Mouse (Mus musculus) kidney, postnatal 14 days (tissue): ENCODE measurements at regions not wholly inside any gene's neighbourhood (a gene's known extent, or its start where the extent isn't known, plus 50 kb on each side); places are given as distances from the start of the nearest gene placed in this dataset.
"Not testable (repeated sequence)": the region's sequence is repeated elsewhere in the genome, so short reads cannot be mapped to it uniquely, and the experiment has no call there.

Source experiments
- DNase-seq: peaks from one replicate; pipeline ENCODE4 v3.0.0; 2022; ENCODE audit warnings: mixed read lengths

DNA sequence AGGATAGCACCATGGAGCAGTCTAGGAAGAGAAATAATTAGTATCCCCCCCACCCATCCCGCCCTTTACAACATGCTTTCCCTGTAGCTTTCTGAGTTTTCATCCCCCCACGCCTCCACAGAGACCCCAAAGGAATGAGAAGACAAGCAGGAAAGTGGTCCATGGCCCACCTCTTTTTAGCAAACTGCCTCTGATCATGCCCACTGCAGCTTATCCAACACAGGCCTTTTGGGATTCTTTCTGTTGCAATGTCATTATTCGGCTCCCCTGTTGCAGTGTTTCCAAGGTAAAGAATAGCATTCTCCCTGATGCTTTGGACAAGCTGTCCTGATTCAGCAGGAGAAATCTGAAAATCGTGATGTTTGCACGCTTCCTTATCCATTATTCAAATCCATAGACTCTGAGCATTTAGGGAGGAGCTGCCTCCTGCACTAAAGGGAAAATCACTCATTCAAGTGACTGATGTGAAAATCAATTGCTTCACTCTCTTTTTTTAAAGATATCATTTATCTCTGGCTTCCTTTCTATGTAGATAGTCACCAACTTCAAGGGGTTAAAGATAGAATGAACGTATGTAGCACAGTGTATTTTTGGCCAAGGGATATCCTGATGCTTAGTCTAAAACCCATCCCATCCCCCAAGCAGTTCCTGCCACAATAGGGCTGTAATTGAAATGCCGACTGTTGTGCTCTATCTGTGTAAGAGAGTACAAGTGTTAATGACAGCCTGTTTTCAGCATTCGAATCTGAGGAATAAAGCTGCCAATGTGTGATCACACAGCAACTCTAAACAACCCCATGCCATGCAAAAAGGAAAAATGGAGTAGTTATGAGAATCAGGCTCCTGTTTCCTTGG is 743.1 kb downstream of the Kcna4 start:
- DNase-seq = no peak

DNA sequence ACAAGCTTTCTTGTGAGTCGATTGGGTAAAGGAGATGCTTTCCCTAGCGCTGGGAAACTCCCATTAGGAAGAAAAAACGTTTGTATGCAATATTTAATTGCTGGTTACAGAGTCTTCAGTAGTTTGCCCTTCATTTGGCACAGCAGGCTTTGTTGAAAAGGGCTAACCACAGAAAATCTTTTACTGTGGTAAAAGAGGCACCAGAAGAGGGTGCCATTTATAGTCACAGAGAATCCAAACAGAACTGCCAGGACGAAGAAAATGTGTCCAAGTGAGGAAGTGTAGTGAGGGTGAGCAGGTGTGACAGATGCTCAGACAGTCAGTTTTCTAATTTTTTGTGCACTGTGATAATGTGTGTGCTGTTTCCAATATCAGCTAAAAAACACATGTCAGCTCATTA is 744.4 kb downstream of the Kcna4 start:
- no peak for DNase-seq

DNA sequence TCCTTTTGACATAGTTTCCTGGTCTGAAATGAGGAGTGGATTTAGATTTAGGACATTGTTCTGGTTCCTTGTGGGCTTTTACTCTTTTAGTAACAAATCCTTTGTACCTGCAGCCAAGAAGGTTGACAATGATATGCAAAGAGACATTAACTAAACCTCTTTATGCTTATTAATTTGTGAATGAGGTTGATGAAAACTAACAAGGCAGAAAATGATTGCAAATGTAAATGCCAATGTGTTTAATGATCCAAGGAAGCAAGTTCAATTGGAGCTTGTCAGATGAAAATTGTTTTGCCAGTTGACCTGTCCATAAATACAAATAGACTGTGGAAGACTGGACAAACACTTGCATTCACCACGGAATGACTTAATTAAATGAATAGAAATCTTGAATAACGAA is 751.6 kb downstream of the Kcna4 start:
- no peak for DNase-seq

DNA sequence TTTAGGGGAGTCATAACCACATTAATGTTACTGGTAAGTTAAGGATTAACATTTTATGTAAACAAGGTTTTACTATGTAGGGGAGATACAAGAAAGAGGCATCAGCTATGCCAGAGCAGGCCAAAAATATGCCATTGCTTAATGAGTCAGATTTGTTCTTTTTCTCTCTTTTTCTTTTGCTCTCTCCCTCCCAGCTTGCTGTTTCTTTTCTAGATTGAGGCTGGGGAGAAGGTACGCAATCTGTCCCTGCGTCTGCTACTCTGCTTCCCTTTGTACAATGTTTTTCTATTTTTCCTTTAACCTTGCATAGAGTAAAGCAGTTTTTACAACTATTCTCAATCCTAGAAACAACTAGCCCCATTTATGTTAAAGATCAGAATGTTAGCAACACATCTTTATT is 754.4 kb downstream of the Kcna4 start:
- DNase-seq = no peak

DNA sequence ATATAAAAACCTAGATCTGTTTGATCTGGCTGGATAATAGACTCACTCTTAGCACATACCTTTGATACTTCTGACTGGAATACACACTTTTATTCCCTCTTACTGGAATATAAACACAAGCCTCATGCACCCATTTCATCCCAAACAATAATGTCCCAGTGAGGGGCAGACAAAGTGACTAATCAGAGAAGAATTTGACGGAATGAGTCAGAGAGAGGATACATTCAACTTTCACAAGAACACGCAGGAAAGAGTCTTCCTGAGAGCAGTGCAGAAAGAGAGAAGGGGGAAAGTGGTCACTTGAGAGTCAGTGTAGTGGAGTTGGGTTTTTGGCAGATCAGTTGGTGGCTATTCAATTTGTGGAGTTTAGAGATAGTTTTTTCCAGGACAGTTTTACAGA is 755.6 kb downstream of the Kcna4 start:
- no peak for DNase-seq

DNA sequence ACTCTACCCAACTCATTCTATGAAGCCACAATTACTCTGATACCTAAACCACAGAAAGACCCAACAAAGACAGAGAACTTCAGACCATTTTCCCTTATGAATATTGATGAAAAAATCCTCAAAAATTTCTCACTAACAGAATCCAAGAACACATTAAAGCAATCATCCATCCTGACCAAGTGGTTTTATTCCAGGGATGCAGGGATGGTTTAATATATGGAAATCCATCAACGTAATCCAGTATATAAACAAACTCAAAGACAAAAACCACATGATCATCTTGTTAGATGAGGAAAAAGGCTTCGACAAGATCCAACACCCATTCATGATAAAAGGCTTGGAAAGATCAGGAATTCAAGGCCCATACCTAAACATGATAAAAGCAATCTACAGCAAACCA is 772.3 kb downstream of the Kcna4 start:
- DNase-seq = not testable (repeated sequence)

DNA sequence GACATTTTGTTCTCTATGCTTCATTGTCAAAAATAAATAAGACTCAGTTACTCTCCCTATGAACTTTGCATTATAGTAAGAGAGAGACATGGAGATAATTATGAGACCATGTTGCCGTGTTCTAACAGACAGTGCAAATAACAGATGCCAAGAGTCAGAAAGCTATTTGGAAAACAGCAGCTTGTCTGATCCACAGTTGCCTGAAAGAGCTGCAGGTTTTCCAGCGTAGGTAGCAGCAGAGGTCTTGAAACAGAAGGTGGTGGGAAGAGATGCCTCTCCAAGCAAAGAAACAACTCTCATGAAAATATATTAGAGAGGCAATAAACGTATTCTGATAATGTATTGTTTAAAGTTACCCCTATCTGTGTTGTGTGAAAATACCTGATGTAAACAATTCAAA is 793.5 kb downstream of the Kcna4 start:
- no peak for DNase-seq

DNA sequence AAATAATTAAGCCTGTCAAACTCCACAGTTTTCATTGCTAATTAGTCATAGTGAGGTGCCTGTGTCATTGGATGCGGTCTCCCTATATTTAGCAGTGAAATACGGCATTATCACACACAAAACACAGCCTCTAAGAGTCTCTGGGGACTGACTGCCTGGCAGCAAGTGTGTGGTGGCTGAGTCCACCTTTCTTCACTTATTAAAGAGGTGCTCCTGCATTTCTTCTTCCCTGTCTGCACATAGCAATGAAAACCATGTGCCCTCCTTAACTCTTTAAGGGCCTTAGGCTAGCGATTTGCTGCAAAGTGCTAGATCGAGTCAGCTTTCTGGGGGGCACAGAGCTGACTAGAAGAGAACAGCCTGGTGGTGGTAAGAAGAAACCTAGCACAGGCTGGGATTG is 799.8 kb downstream of the Kcna4 start:
- DNase-seq = no peak

DNA sequence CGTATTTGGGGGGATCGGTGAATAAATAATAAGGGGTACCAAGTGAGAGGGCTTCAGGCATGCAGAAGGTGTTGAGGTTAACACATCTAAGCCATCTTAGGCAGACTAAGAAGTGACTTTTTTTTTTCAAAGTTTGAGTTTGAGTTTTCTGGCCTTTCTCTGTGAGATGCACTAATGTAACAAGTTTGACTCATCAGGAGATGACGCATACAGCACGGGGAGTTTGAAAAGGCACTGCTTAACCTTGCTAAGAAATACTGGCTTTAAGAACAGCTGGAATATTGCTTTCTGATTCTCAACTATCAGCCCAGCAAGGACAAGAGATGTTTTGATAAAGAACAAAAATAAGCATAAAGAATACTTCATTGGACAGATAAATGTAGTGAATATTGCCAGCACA is 806.6 kb downstream of the Kcna4 start:
- no peak for DNase-seq

DNA sequence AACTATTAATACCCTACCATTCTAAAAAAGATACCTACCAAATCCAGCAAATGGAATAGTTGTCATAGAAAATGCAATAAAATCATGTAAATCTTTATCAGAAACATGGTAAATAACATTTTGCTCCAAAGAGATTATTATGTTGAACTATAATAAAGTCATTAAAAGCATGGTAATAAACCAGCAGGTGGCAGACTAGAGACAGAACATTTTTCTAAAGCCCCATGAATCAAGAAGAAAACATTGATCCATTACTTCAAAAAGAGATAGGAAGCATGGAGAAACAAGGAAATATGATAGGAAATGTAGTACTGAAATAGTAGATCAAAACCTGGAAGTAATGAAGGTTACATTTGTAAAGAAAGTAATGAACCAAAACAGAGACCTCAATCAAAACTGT is 819.7 kb downstream of the Kcna4 start:
- DNase-seq = no peak

DNA sequence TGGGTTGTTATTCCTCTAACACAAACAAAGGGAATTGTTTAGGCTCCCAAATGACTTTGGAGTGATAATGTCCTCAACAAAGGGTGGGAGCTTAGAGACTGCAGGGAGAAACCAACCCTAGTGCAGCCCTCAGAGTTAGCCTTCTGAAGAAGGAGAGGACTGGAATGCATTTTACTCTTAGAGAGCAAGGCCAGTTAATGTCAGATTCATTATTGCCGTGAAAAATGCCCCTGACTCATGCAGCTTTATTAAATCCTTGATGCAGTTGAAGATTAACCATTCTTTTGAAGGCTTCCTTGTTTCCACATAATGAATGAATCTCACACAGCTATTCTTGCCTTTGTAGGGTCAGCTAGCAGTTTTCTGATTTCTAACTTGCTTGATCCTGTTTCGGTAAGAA is 855.3 kb downstream of the Kcna4 start:
- DNase-seq = no peak

DNA sequence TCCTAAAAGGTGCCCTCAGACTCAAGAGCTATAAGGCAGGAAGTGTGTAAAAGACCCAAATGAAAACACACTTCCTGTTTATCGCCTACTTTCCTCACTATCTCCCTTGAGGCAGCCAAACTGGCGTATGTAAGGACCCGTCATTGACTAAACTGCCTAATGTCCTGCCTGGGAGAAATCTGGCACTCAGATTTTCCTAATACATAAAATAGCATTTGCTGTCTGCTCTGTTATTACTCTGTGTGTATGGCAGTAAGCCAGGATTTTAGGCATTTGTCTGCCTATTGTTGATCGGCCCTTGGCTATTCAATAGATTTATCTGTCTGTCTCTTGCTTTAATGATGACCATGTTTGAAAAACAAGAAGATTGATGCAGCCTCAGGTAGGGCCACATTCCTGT is 857.8 kb downstream of the Kcna4 start:
- DNase-seq = no peak

DNA sequence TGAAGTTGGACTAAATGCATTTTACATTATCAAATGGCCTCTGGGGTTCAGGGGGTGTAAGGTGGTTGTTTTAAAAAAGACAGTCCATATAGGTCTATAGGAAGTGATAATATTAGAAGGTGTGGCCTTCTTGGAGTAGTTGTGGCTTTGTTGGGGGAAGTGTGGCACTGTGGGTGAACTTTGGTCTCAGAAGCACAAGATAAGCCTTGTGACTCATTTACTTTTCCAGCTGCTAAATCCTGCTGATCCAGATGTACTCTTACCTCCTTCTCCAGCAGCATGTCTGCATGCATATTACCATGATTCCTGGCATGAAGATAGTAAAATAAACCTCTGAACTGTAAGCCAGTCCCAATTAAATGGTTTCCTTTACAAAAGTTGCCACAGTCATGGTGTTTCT is 865.8 kb downstream of the Kcna4 start:
- DNase-seq = no peak

DNA sequence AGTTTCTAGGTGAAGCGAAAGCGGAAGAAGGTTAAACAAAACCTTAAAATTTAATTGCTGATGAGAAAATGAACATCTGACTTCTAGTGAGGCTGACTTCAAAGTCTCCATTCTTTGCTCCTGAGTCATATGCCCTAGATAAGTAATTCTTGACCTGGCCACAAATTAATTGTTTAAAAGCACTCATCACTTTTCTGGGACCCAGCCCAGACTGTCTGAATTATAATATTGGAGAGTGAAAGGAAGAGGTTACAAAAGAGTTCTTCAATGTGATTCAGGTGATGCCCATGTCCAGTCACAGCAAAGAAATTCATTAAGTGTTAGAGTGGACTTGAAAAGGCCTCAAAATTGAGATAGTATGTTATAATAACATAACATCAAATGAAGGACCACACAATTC is 867.3 kb downstream of the Kcna4 start:
- no peak for DNase-seq

DNA sequence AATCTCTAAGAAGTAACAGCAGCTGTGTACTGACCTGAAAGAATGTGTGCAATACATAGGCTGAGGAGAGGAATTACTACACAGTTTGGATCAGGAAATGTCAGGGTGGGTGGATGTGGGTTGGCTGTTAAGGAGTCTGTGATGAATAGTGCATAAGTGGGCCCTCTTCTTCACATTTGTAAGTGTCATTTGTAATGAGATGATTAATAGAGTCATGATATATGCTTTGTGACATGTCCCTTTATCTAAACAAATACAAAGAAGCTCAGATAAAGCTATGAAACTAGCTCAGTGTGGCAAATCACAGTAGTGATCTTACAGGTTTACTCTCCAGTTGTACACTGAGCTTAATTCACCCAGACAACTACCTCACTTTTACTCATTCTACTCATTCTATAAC is 867.9 kb downstream of the Kcna4 start:
- DNase-seq = no peak

DNA sequence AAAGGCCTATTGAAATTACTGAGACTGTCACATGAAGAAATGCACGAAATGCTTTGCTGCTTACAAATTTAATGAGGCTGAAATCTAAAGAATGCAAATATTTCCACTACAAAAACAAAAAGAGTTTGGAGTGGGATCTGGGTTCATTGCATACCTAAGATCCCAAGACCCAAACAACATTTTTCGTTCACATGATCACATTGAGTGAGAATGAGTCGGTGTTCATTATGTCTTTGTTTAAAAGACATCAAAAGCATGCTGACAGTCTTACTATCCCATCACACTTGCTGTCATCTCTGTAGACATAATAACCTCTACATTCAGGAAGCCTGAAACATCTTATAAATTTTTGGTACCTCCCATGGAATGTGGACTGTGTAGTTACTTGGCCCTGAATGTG is 870.4 kb downstream of the Kcna4 start:
- no peak for DNase-seq

DNA sequence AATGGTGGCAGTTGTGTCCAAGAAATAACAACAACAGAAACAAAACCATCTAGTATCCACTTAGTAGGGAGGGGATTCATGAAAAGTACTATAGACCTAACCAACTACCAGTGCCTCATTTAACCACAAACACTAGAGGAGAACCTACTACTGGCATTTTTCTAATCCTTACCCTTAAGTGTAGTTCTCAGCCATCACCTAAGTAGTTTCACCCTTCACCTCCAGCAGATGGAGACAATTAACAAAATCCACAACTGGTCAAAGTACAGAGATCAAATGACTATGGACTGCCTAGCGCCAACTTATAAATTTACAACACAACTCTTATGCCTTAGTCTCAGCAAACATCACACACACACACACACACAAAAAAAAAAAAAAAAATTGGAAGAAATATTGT is 874.6 kb downstream of the Kcna4 start:
- DNase-seq = no peak
